Mouse (Mus musculus) hindbrain, embryonic 14.5 days (tissue): ENCODE results near the gene Zfp618. TPM values are rescaled to one million over a fixed set of nuclear protein-coding genes. Genes with fewer than 3 reads are reported as not detected.

Source experiments
- ATAC-seq: fragments of 200-750 bp; cut with Nextera tagmentation; 2 replicates; pipeline ENCODE4 v1.8.0; 2017; ENCODE audit warnings: moderate number of reproducible peaks, mild to moderate bottlenecking, moderate TSS enrichment, moderate library complexity; ENCODE audit not compliant: low FRiP score
- DNase-seq: peaks from one replicate; pipeline ENCODE4 v3.0.0-alpha.2; 2015; ENCODE audit warnings: low spot score
- H3K27ac ChIP-seq: fragments of 300-500 bp; sonication (generic); 2 replicates; pipeline ENCODE4 v1.5.1; 2014; ENCODE audit warnings: mild to moderate bottlenecking, moderate library complexity
- H3K27me3 ChIP-seq: fragments of 300-500 bp; sonication (generic); 2 replicates; pipeline ENCODE4 v1.6.1; 2014; ENCODE audit warnings: mild to moderate bottlenecking, low read length, mixed read lengths; ENCODE audit not compliant: control insufficient read depth, insufficient read depth
- H3K36me3 ChIP-seq: fragments of 300-500 bp; sonication (generic); replicated peaks from 2 replicates; pipeline ENCODE4 v1.6.1; 2014; ENCODE audit not compliant: control insufficient read depth, insufficient read depth
- H3K4me1 ChIP-seq: fragments of 300-500 bp; sonication (generic); replicated peaks from 2 replicates; pipeline ENCODE4 v1.6.1; 2014; ENCODE audit warnings: antibody characterized with exemption, low read length, mixed read lengths; ENCODE audit not compliant: control insufficient read depth, insufficient read depth
- H3K4me2 ChIP-seq: fragments of 300-500 bp; sonication (generic); replicated peaks from 2 replicates; pipeline ENCODE4 v1.6.1; 2014; ENCODE audit warnings: mild to moderate bottlenecking, moderate library complexity
- H3K4me3 ChIP-seq: fragments of 300-500 bp; sonication (generic); replicated peaks from 2 replicates; pipeline ENCODE4 v1.5.1; 2014; ENCODE audit warnings: mild to moderate bottlenecking, low read length
- H3K9ac ChIP-seq: fragments of 300-500 bp; sonication (generic); 2 replicates; pipeline ENCODE4 v1.6.1; 2014
- H3K9me3 ChIP-seq: fragments of 300-500 bp; sonication (generic); 2 replicates; pipeline ENCODE4 v1.6.1; 2016; ENCODE audit warnings: low read length; ENCODE audit not compliant: control insufficient read depth
- WGBS: fragments of 180-500 bp; shearing (Covaris S2); extraction: QIAGEN DNeasy Blood & Tissue Kit; methylation state at CpG from one replicate; pipeline ENCODE4 v1.1.7; 2014; 5-methylcytosine and 5-hydroxymethylcytosine counted together
- polyA plus RNA-seq: library from polyadenylated mRNA; unstranded; fragments of >200 nt; fragmentation: Nextera tagmentation; extraction: Ambion mirVana; gene quantifications from 2 replicates; pipeline ENCODE4 v1.2.1, GENCODE M21; 2014

The Zfp618 gene
- polyA plus RNA-seq, 1 experiment from 2014 or later = 37.0 TPM

DNA sequence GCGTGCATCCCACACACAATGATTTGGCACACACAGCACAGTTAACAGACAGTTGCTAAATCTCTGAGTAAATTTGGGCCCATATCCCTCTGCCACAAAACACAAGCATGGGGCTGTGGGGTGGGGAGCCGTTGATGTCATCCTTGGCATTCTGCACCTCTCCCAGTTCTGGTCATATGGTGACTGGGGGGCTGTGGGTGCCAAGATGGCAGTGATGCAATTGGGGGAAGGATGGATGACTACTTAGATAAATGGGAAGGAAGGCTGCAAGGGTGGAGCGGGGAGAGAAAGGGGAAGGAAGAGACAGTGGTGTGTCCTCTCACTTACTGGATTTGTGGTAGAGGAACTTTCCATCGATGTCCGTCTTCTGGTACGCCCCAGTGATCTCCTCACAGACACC lies 185.8 kb downstream of the Zfp618 start:
- DNase-seq (no peak), ATAC-seq (no peak)
- H3K4me1 ChIP-seq = no peaks in the 10 kb centered on the region
- no peaks in the 10 kb centered on the region for H3K36me3 ChIP-seq
- H3K4me3 ChIP-seq = no peak overlapping the region
- H3K27ac ChIP-seq = no peak overlapping the region
- 0 out of 2 replicates have a peak, but pooled peaks cover 3% of the 10 kb centered on the region for H3K9me3 ChIP-seq
- H3K4me2 ChIP-seq = no peak overlapping the region
- no peak overlapping the region for H3K9ac ChIP-seq
- H3K27me3 ChIP-seq = no peaks in the 10 kb centered on the region
- 94% methylated on average over 6 of the region's 6 CpGs for whole genome bisulfite sequencing

DNA sequence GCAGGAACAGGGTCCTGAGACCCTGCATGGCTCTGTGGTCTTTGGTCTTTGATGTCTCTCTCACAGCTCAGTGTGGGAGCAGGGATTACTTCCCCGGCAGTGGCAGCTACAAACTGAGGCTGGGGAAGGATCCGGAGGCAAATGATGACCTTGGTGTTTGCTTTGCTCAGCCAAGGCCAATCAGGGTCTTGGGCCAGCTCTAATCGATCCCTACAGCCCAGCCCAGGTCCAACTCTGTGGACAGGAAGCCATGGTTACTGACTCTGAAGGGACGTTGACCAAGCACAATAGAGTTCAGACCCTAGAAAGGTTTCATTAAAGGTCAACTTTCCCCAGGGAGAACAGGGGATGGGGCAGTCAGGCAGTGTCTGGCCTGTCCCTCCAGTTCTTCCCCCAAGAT lies 188.7 kb downstream of the Zfp618 start:
- Histone ChIP-seq H3K36me3 (no peaks in the 10 kb centered on the region), H3K27me3 (no peaks in the 10 kb centered on the region), H3K4me2 (no peak overlapping the region), H3K4me1 (no peaks in the 10 kb centered on the region), H3K4me3 (no peak overlapping the region), H3K27ac (no peak overlapping the region), H3K9ac (no peak overlapping the region), H3K9me3 (no peaks in the 10 kb centered on the region)
- ATAC-seq (no peak), DNase-seq (no peak)
- WGBS = 58% methylated on average over 4 of the region's 4 CpGs

DNA sequence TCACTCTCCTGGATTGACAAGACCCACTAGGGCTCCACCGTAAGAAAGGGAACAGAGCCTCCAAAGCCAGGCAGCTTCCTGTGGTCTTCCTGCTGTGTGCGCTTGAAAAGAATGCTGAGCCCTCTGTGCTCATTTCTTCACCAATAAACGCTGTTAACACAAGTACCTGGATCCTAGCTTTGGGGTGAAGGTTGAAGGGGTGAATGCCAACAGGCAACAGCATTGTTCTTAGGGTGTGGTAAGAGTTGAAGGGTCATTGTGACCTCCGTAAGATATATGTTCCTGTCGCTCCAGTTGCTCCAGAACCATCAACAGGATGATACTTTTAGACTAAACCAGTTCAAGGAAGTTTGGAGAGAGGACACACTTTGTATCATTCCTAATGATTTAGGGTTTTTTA lies 189.3 kb downstream of the Zfp618 start, which contains the start of gene Ambp:
Ambp (minus strand) TSS at position 101 of the 400 bp plus-strand sequence.
- Histone ChIP-seq H3K36me3 (no peaks in the 10 kb centered on the region), H3K9ac (no peak within 1 kb of the TSS), H3K4me1 (no peaks in the 10 kb centered on the region), H3K27ac (no peak within 1 kb of the TSS), H3K9me3 (no peaks in the 10 kb centered on the region), H3K4me2 (no peak within 1 kb of the TSS), H3K4me3 (no peak within 1 kb of the TSS), H3K27me3 (no peaks in the 10 kb centered on the region)
- WGBS = 63% methylated on average over 5 of the region's 5 CpGs
- ATAC-seq = no peak
- DNase-seq = no peak

DNA sequence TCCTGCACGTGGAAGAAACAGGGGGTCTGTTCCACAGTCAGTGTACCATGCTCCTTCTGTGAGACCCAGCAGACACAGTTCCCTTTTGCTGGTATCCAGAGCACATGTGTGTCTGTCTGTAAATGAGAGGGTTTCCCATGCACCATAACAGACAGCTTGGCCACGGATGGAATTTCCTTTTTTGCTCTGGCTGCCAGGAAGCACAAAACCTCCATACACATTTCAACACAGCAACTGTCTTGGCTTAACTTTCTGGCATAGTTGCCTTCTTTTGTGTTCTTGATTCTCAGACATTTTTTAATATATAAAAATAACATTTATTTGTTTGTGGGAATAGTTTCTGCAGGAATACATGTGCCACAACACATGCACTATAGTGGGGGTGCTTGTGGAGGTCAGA lies 190.2 kb downstream of the Zfp618 start:
- Histone ChIP-seq H3K9ac (no peak overlapping the region), H3K27me3 (no peaks in the 10 kb centered on the region), H3K4me2 (no peak overlapping the region), H3K9me3 (no peaks in the 10 kb centered on the region), H3K36me3 (no peaks in the 10 kb centered on the region), H3K4me1 (no peaks in the 10 kb centered on the region), H3K27ac (no peak overlapping the region), H3K4me3 (no peak overlapping the region)
- DNase-seq = no peak
- WGBS = 79% methylated on average over 2 of the region's 2 CpGs
- ATAC-seq = no peak

DNA sequence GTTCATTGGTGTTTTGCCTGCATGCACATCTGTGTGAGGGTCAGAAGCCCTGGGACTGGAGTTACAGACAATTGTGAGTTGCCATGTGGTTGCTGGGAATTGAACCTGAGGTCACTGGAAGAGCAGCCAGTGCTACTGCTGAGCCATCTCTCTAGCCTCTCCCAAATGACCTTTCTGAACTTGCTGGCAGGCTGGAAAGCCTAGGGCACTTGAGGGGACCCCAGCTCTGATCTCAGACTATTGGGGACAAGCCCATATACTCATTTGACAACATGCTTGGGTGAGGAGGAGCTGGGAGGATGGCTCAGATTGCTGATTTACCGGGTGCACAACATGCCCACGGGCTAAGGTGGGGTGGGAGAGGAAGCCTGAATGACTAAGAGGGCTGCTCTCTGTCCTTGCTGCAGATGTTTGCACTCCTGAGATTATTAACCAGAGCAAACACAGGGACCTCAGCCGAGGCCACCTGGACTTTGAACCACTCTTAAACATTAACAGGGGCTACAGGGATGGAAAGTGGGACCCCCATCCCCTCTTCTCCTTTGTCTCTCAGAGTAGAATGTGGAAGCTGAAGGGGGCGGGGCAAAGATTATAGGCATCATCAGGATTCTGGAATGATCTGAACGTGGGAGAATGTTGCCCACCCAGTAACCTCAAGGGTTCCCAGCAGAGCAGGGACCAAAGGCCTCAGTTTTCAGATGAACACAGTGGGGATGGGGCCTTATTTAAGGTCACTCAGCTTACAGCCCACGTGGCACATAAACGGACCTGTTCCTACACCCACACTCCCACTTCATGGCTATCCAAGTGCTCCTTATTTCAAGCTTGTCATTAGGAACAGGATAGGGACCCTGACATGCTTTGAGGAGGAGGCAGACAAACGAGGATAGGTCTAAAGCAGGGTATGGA lies 191.6 kb downstream of the Zfp618 start:
- H3K4me3 ChIP-seq = no peak overlapping the region
- H3K9ac ChIP-seq = no peak overlapping the region
- DNase-seq (no peak), ATAC-seq (no peak)
- no peak overlapping the region for H3K4me2 ChIP-seq
- H3K4me1 ChIP-seq = no peaks in the 10 kb centered on the region
- no peaks in the 10 kb centered on the region for H3K27me3 ChIP-seq
- no peaks in the 10 kb centered on the region for H3K36me3 ChIP-seq
- no peak overlapping the region for H3K27ac ChIP-seq
- no peaks in the 10 kb centered on the region for H3K9me3 ChIP-seq
- 60% methylated on average over 8 of the region's 8 CpGs for WGBS

DNA sequence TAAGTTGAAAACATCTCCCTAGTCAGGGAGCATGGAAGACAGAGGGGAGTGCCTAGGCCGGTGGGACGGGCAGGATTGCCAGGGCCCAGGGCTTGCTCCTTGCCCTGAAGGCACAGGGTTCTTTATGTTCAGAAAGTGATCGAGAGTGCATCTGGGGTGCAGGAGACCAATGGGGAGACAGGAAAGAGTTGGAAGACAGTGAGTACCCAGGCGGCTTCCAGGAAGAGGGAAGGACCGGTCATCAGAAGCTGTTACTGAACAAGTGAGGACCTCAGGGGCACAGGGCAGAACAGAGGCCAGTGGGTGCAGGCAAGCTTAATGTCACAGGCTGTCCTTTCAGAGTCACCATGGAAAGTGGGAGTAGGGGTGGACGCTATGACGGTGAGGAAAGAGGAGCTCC lies 192.8 kb downstream of the Zfp618 start:
- H3K36me3 ChIP-seq = no peaks in the 10 kb centered on the region
- DNase-seq = no peak
- no peak for ATAC-seq
- H3K9ac ChIP-seq = no peak overlapping the region
- H3K4me3 ChIP-seq = no peak overlapping the region
- H3K9me3 ChIP-seq = no peaks in the 10 kb centered on the region
- no peak overlapping the region for H3K4me2 ChIP-seq
- H3K4me1 ChIP-seq = no peaks in the 10 kb centered on the region
- no peaks in the 10 kb centered on the region for H3K27me3 ChIP-seq
- WGBS = 92% methylated on average over 7 of the region's 7 CpGs
- no peak overlapping the region for H3K27ac ChIP-seq

DNA sequence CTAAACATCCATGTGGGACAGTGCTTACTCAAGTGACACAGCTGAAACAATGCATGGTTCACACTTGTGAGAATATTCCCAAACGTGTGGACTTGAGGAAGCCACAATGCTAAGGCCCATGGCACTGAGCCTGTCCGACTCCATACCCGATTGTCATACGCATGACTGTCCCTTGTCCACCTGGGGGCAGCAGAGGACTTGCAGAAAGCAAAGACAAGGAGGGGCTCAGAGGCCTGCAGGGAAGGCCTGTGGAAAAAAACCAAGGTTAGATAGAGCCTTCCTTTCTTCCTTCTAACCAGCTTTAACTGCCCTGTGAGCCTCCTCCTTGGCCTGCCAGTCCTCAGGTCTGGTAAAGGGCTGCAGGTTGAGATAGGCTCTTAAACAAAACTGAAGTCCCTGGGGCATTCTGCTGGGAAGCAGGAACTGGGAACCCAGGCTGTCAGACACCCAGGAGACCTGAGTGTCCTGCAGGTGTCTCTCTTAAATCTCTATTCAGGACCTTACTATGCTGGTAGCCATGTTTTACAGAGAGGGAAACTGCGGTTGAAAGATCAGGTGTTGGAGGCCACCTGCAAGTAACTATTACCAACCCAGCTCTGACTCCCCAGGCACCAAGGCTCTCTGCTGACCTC lies 193.7 kb downstream of the Zfp618 start:
- Histone ChIP-seq H3K27ac (no peak overlapping the region), H3K36me3 (no peaks in the 10 kb centered on the region), H3K9ac (0 out of 2 replicates have a peak overlapping the region, but pooled peaks have one; percentile 9), H3K4me2 (no peak overlapping the region), H3K27me3 (no peaks in the 10 kb centered on the region), H3K4me3 (no peak overlapping the region), H3K9me3 (no peaks in the 10 kb centered on the region), H3K4me1 (no peaks in the 10 kb centered on the region)
- 18% methylated on average over 5 of the region's 5 CpGs for WGBS
- ATAC-seq (peak; percentile 93), DNase-seq (peak; percentile 87)

DNA sequence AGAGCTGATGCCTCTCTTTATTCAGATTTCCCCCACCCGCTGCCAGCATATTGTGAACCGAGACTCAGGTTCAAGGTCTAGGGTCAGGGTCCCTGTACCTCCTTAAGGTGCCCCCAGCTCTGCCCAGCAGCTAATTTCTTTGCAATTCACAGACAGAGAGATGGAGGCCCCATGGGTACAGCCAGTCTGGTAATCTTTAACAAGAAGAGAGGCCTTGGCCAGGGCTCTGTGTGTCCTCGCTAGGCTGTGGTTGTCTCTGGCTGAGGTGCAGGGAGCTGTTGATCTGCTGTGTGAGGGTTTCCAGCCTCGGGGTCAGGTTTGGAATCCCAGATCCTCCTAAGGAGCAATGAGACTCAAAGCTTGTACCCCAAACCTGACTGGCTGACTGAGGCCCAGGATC lies 200.3 kb downstream of the Zfp618 start:
- 83% methylated on average over 4 of the region's 4 CpGs for WGBS
- H3K9ac ChIP-seq = no peak overlapping the region
- no peak overlapping the region for H3K27ac ChIP-seq
- no peak for DNase-seq
- no peak overlapping the region for H3K4me2 ChIP-seq
- H3K4me1 ChIP-seq = no peaks in the 10 kb centered on the region
- no peaks in the 10 kb centered on the region for H3K36me3 ChIP-seq
- no peaks in the 10 kb centered on the region for H3K27me3 ChIP-seq
- no peak overlapping the region for H3K4me3 ChIP-seq
- ATAC-seq = no peak
- no peaks in the 10 kb centered on the region for H3K9me3 ChIP-seq

DNA sequence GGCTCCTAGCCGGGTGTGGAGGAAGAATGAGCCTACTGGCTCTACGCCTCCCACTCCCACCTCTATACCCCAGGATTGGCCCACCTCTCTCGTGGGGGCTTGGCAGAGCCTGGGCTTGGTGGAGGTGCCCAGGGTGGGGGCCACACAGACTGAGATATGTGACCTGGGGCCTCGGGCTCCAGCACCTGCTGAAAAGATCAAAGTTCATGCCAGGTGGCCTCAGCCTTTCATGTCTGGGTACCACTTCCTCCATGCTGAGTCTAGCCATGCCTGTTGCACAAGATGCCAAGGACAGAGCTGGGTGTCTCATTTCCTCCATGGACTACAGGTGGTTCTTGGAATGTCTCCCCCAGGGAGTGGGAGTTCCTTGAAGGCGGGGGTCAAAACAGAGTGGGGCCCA lies 200.9 kb downstream of the Zfp618 start:
- H3K4me1 ChIP-seq = no peaks in the 10 kb centered on the region
- H3K9ac ChIP-seq = no peak overlapping the region
- DNase-seq = no peak
- H3K4me3 ChIP-seq = no peak overlapping the region
- no peaks in the 10 kb centered on the region for H3K36me3 ChIP-seq
- no peak overlapping the region for H3K4me2 ChIP-seq
- H3K27ac ChIP-seq = no peak overlapping the region
- ATAC-seq = no peak
- no peaks in the 10 kb centered on the region for H3K27me3 ChIP-seq
- no peaks in the 10 kb centered on the region for H3K9me3 ChIP-seq
- 88% methylated on average over 5 of the region's 5 CpGs for WGBS
